Mouse (Mus musculus): ENCODE results near the gene Efemp2. TPM values are rescaled to one million over a fixed set of nuclear protein-coding genes. Genes with fewer than 3 reads are reported as not detected.

Efemp2 gene
- polyA plus RNA-seq, 2 experiments from 2014 or later, result 1.5 to 4.6 TPM

- ATAC-seq, result no peak
These were observed 29.9 kb downstream of the Efemp2 start, which contains the start of gene 1700020D05Rik for GRCm38 (mm10) chr19:5503687-5504086. Gene 1700020D05Rik (minus strand): TSS chr19:5503787.

- peak; percentile 99 for ATAC-seq
These were observed 36.6 kb downstream of the Efemp2 start, which contains the start of gene Snx32 for GRCm38 (mm10) chr19:5510031-5511026. Gene Snx32 (minus strand): TSS chr19:5510538.

GRCm38 (mm10) chr19:5511074-5511632 lies 37.4 kb downstream of the Efemp2 start:
- no peak for ATAC-seq

GRCm38 (mm10) chr19:5512091-5513004 lies 38.6 kb downstream of the Efemp2 start:
- no peak for ATAC-seq

GRCm38 (mm10) chr19:5513005-5513349 lies 39.2 kb downstream of the Efemp2 start:
- ATAC-seq, result no peak

GRCm38 (mm10) chr19:5515840-5516777 lies 42.4 kb downstream of the Efemp2 start:
- ATAC-seq, result no peak

GRCm38 (mm10) chr19:5516906-5517505 lies 43.3 kb downstream of the Efemp2 start:
- no peak for ATAC-seq

- ATAC-seq, result no peak
These were observed 45.0 kb downstream of the Efemp2 start for GRCm38 (mm10) chr19:5518721-5519120.

GRCm38 (mm10) chr19:5525204-5525603 lies 51.5 kb downstream of the Efemp2 start:
- no peak for ATAC-seq

GRCm38 (mm10) chr19:5529325-5530137 lies 55.8 kb downstream of the Efemp2 start:
- peak; percentile 71 for ATAC-seq

- ATAC-seq, result no peak
These were observed 56.4 kb downstream of the Efemp2 start for GRCm38 (mm10) chr19:5530138-5530524.

Other genes with a start within 250 kb of the Efemp2 start
- gene Pacs1, start 200.8 kb upstream of the Efemp2 start, polyA plus RNA-seq (2017; shearing (Covaris generic)), result 10 to 100 TPM; 16.5 to 21.9 TPM
- 100 to 1,000 TPM; 341 to 465 TPM for gene Sf3b2, start 178.5 kb upstream of the Efemp2 start, polyA plus RNA-seq (2017; shearing (Covaris generic))
- gene Gal3st3, start 175.6 kb upstream of the Efemp2 start, polyA plus RNA-seq (2017; shearing (Covaris generic)), result under 1 TPM in 1 of 2 experiments, not detected in 1; 0.15 TPM
- not detected for gene Catsper1, start 138.2 kb upstream of the Efemp2 start, polyA plus RNA-seq (2017; shearing (Covaris generic))
- gene Cst6, start 124.4 kb upstream of the Efemp2 start, polyA plus RNA-seq (2017; shearing (Covaris generic)), result 1 to 10 TPM; 2.7 to 3.2 TPM
- gene Eif1ad, start 107.2 kb upstream of the Efemp2 start, polyA plus RNA-seq (2017; shearing (Covaris generic)), result 10 to 100 TPM; 46.1 to 57.1 TPM
- gene Banf1, start 106.8 kb upstream of the Efemp2 start, polyA plus RNA-seq (2017; shearing (Covaris generic)), result 100 to 1,000 TPM; 246 to 256 TPM
- gene Sart1, start 85.3 kb upstream of the Efemp2 start, polyA plus RNA-seq (2017; shearing (Covaris generic)), result 10 to 100 TPM; 18.1 to 30.1 TPM
- not detected for gene Tsga10ip, start 71.4 kb upstream of the Efemp2 start, polyA plus RNA-seq (2017; shearing (Covaris generic))
- gene Drap1, start 49.0 kb upstream of the Efemp2 start, polyA plus RNA-seq (2017; shearing (Covaris generic)), result 10 to 100 TPM; 56.0 to 57.2 TPM
- 10 to 100 TPM; 20.8 to 28.7 TPM for gene AI837181, start 48.8 kb upstream of the Efemp2 start, polyA plus RNA-seq (2017; shearing (Covaris generic))
- gene Fosl1, start 26.4 kb upstream of the Efemp2 start, polyA plus RNA-seq (2017; shearing (Covaris generic)), result not detected
- under 1 TPM; 0.48 to 0.83 TPM for gene Ccdc85b, start 16.1 kb upstream of the Efemp2 start, polyA plus RNA-seq (2017; shearing (Covaris generic))
- 100 to 1,000 TPM in 1 of 2 experiments, 10 to 100 TPM in 1; 86.2 to 159 TPM for gene Fibp, start 13.3 kb upstream of the Efemp2 start, polyA plus RNA-seq (2017; shearing (Covaris generic))
- 100 to 1,000 TPM; 136 to 191 TPM for gene Ctsw, start 5.4 kb upstream of the Efemp2 start, polyA plus RNA-seq (2017; shearing (Covaris generic))
- 10 to 100 TPM; 44.8 to 51.5 TPM for gene Mus81, start 14.4 kb downstream of the Efemp2 start, polyA plus RNA-seq (2017; shearing (Covaris generic))
- 1,000 to 10,000 TPM; 1,977 to 2,151 TPM for gene Cfl1, start 16.5 kb downstream of the Efemp2 start, polyA plus RNA-seq (2017; shearing (Covaris generic))
- not detected for gene 1700020D05Rik, start 29.8 kb downstream of the Efemp2 start, polyA plus RNA-seq (2017; shearing (Covaris generic))
- gene Snx32, start 36.6 kb downstream of the Efemp2 start, polyA plus RNA-seq (2017; shearing (Covaris generic)), result 10 to 100 TPM; 20.2 to 23.6 TPM
- not detected for gene Ovol1, start 86.7 kb downstream of the Efemp2 start, polyA plus RNA-seq (2017; shearing (Covaris generic))
- 1 to 10 TPM; 3.8 to 7.4 TPM for gene Ap5b1, start 94.1 kb downstream of the Efemp2 start, polyA plus RNA-seq (2017; shearing (Covaris generic))
- gene Rnaseh2c, start 127.9 kb downstream of the Efemp2 start, polyA plus RNA-seq (2017; shearing (Covaris generic)), result 100 to 1,000 TPM in 1 of 2 experiments, 10 to 100 TPM in 1; 55.0 to 102 TPM
- gene Kat5, start 136.3 kb downstream of the Efemp2 start, polyA plus RNA-seq (2017; shearing (Covaris generic)), result 10 to 100 TPM; 38.8 to 84.9 TPM
- gene Rela, start 163.5 kb downstream of the Efemp2 start, polyA plus RNA-seq (2017; shearing (Covaris generic)), result 100 to 1,000 TPM; 111 to 174 TPM
- gene Sipa1, start 189.8 kb downstream of the Efemp2 start, polyA plus RNA-seq (2017; shearing (Covaris generic)), result 10 to 100 TPM; 19.0 to 25.6 TPM
- 1 to 10 TPM; 6.3 to 8.4 TPM for gene Map3k11, start 214.8 kb downstream of the Efemp2 start, polyA plus RNA-seq (2017; shearing (Covaris generic))
- 10 to 100 TPM; 21.6 to 23.9 TPM for gene Pcnx3, start 215.0 kb downstream of the Efemp2 start, polyA plus RNA-seq (2017; shearing (Covaris generic))
- 1 to 10 TPM; 1.9 to 2.4 TPM for gene Kcnk7, start 230.4 kb downstream of the Efemp2 start, polyA plus RNA-seq (2017; shearing (Covaris generic))

All from CD4-positive, CD25-positive, alpha-beta regulatory T cell, adult 4 months (primary cell).